Comparison of ENCODE assay signal across 8 mouse cellular contexts in the genomic region with DNA sequence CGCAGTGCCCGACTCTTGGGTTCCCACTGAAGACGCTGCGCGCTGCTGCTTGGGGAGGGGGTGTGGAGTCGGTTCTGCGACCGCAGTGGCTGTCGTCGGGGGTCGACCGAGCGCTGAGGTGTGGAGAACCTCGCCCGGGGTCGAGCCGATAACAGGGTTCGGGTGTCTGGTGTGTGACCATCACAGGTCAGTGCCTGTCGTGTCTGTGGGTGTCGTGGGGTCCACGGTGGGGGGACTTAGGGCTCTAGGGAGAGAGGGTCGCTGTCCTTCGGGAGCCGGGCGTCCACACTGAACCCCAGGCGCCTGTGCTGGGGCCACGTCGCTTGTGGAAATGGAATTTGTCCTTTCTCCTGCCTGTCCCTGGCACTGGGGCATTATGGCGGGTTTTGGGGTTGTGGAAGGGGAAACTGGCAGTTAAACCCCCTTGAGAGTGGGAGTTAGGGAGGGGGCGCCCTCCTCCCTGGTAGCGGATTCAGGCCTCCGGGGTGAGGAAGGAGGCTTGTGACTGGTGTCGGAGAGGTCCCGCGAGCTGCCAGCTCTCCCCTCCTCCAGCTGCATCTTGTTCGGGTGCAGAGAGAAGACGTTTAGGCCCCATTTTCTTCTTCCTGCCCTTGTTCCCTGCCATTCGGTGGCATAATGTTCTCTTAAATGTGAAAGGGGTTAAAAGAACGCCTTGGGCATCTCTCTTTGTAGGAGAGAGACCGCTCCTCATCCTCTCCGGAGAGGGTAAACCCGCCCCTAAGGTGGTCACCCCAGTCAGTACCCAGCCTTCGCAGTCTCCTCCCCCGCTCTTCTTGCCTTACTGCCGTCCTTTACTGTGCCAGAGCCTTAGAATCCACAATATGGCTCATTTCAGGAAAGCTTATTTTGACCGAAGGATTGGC. TPM values are rescaled to one million over a fixed set of nuclear protein-coding genes. Genes with fewer than 3 reads are reported as not detected.
A peak's percentile ranks its signal among the peaks of the same experiment; 100 is the strongest.
DNase-seq lines count a peak whose midpoint lies in the region; ATAC-seq lines count a peak whose summit lies in the region.

No protein-coding gene starts in this region.

- WGBS in intestine, embryonic 15.5 days = under 1% methylated on average over 46 of the region's 46 CpGs
- WGBS in limb, embryonic 10.5 days = under 1% methylated on average over 46 of the region's 46 CpGs
- under 1% methylated on average over 46 of the region's 46 CpGs for WGBS in midbrain, embryonic 10.5 days

- peak overlapping the region; percentile 78 for H3K4me2 ChIP-seq in intestine, embryonic 15.5 days (replicated peaks)

- ATAC-seq in intestine, embryonic 15.5 days = no peak; the same call in none of the 2 replicates
- no peak for ATAC-seq in inflammation-experienced regulatory T-cells, adult 6 months

- H3K9me3 ChIP-seq in intestine, embryonic 15.5 days = no peaks in the 10 kb centered on the region
- no peaks in the 10 kb centered on the region for H3K9me3 ChIP-seq in limb, embryonic 10.5 days (replicated peaks)
- H3K9me3 ChIP-seq in midbrain, embryonic 10.5 days (replicated peaks) = no peaks in the 10 kb centered on the region

- no peaks in the 10 kb centered on the region for H3K27me3 ChIP-seq in intestine, embryonic 15.5 days (replicated peaks)
- H3K27me3 ChIP-seq in limb, embryonic 10.5 days (ENCODE audit: low read depth, poor library complexity, severe bottlenecking) = no peaks in the 10 kb centered on the region
- no peaks in the 10 kb centered on the region for H3K27me3 ChIP-seq in midbrain, embryonic 10.5 days (ENCODE audit: low read depth, poor library complexity, severe bottlenecking)

- DNase-seq in adrenal gland, adult 2 months = peak; percentile 85
- DNase-seq in embryo, embryonic 10 days (ENCODE audit: low spot score) = peak; percentile 71
- DNase-seq in gastrocnemius, postnatal 25 days = peak; percentile 62
- DNase-seq in limb, embryonic 10.5 days (ENCODE audit: low spot score) = peak; percentile 78
- peak; percentile 65 for DNase-seq in midbrain, embryonic 10.5 days (ENCODE audit: low spot score)
- peak; percentile 46 for DNase-seq in right cerebral cortex, postnatal 4 days

- H3K4me1 ChIP-seq in intestine, embryonic 15.5 days (replicated peaks) = no peaks in the 10 kb centered on the region
- H3K4me1 ChIP-seq in limb, embryonic 10.5 days = peaks cover 24% of the 10 kb centered on the region
- peaks cover 43% of the 10 kb centered on the region for H3K4me1 ChIP-seq in midbrain, embryonic 10.5 days

- H3K36me3 ChIP-seq in intestine, embryonic 15.5 days = no peaks in the 10 kb centered on the region
- no peaks in the 10 kb centered on the region for H3K36me3 ChIP-seq in limb, embryonic 10.5 days
- H3K36me3 ChIP-seq in midbrain, embryonic 10.5 days = no peaks in the 10 kb centered on the region

- peak overlapping the region; percentile 93 for H3K4me3 ChIP-seq in intestine, embryonic 15.5 days (replicated peaks)
- peak overlapping the region; percentile 73 for H3K4me3 ChIP-seq in limb, embryonic 10.5 days
- peak overlapping the region; percentile 98 for H3K4me3 ChIP-seq in midbrain, embryonic 10.5 days

- peak overlapping the region; percentile 100 for H3K27ac ChIP-seq in intestine, embryonic 15.5 days
- peak overlapping the region; percentile 100 for H3K27ac ChIP-seq in limb, embryonic 10.5 days
- H3K27ac ChIP-seq in midbrain, embryonic 10.5 days (replicated peaks) = peak overlapping the region; percentile 100

- peak overlapping the region; percentile 98 for H3K9ac ChIP-seq in intestine, embryonic 15.5 days

RNA-seq across cellular contexts. Expression of gene Kmt2e, which starts 0.6 kb away (rescaled TPM):
- total RNA-seq in adrenal gland, adult 2 months (2021) = 10 to 100 TPM; 59.1 to 67.9 TPM
- 12.5 and 16.7 TPM in 2 replicates for polyA plus RNA-seq in adrenal gland, adult 2 months (2012; rRNA removed)
- 10 to 100 TPM; 20.5 to 24.2 TPM for total RNA-seq in gastrocnemius, postnatal 25 days (2021)
- polyA plus RNA-seq in intestine, embryonic 15.5 days (2015; fragmentation: Nextera tagmentation; extraction: Ambion mirVana) = 77.2 and 86.4 TPM in 2 replicates
- 70.0 and 95.4 TPM in 2 replicates for polyA plus RNA-seq in limb, embryonic 10.5 days (2016; fragmentation: Nextera tagmentation; extraction: Ambion mirVana)
- polyA plus RNA-seq in midbrain, embryonic 10.5 days (2016; fragmentation: Nextera tagmentation; extraction: Ambion mirVana) = 86.6 and 101 TPM in 2 replicates
- 100 to 1,000 TPM; 200 to 243 (median 210) TPM for polyA plus RNA-seq in inflammation-experienced regulatory T-cells, adult 6 months (2017; shearing (Covaris generic))
